Mouse (Mus musculus): Measurements from ENCODE around the gene Lrmda.

The Lrmda gene

DNA sequence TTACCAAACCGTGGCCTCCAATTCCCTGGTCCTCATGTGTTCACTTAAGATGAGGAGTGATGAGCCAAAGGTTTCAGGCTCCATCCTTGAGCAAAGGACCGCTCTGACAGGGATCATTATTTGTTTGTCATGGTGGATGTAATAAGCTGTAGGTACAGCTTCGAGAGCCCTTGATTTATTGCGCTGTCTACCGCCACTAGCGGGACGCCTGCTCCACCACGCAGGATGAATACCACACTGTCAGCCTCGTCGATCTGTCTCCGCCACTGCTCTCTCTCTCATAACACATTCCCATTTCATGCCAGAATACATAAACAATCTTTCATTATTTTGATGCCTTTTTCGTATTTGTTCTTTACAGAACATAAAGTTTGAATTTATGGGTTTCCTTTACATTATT is 235.9 kb downstream of the Lrmda start:
- no peak for DNase-seq (ENCODE audit: low read depth)

DNA sequence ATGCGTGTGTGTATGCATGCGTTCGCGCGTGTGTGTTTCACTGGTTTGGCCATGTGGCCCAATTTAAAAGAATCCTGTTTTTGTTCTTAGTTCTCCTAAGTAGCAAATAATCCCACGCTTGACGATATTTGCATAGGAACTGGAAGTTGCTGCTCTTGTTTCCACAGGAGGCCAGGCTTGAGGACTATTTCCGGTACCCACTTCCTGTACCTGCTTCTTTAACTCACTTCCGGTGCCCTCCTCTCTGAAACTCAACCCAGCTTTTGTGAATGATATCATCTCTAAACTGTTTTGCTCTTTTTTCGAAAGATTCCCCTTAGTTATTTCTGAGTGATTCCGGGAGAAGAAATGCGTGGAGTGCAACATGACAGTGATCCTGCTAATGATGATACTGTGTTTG is 236.8 kb downstream of the Lrmda start:
- DNase-seq (ENCODE audit: low read depth) = peak; percentile 50

DNA sequence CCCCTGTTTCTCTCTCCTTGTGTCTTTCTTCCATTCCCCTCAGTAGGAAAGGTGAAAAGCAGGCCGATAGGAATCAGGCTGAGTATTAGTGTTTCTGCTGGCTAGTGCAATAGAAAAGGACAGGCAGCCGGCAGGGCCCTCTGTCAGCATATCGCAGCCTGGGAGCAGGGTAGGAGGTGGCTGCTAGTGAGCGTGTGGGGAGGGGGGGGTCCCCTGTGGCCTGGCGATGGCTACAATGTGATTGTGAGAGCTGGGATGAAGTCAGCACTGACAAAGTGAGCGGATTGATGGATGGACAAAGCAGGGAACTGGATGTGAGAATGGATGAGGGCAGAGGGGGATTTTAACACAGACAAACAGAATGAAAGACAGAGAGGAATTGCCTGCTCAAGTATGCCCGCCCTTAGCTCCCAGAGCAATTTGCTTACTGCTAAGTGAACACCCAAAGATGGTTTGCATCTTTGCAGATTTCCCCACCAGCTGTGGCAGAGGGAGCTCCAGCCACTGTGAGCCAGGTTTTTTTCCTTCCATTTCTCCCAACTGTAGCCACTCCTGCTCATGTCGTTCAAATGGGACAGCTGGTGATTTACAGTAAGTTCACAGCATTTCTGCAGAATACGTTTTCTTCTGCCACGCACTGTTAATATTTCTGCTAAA is 240.0 kb downstream of the Lrmda start:
- no peak for DNase-seq (ENCODE audit: low read depth)

DNA sequence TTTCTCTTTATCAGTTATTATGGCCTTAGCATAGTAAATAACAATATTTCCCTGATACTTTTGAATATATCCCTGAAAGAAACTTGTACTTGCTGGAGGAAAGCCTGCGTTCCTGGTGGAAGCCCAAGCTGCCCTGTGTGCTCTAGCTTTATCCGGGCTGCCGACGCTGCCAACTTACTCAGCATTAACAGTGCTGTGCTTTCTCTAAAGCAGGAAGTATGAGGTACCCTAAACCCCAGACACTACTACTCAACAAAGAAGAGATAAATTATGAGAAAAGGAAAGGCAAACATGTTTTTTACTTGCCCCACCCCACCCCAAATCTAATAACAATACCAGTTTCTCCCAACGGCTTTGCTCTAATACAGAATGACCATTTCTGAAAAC is 240.5 kb downstream of the Lrmda start:
- no peak for DNase-seq (ENCODE audit: low read depth)

DNA sequence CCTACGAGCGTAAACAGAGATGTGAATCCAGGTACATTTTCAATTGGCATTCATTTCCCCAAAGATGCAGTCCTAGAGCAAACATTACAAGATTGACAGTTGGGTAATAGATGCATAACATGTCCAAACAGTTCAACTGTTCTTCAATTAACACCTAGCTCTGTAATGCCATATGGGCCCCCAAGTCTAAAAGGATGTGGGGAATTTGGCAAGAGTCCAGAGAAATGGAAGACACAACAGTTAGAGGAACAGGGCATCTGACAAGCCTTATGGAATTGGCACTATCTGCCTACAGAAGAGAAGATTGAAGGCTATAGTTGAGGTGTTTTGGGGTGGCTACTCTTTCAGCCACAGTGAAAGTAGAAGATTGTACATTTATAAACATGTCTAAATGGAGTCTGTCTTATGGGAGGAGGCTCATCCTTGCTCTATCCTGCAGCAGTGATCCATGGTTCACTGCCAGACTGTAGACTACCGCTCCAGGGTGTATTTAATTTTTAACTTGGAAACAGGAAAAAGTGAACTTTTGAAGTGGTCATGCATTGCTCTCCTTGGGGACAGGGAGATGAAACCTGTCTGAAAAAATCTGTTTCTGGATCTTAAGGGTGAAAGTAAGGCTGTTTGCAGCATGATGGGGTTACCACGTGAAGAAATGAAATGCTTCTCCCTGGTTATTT is 245.9 kb downstream of the Lrmda start:
- no peak for DNase-seq (ENCODE audit: low read depth)

DNA sequence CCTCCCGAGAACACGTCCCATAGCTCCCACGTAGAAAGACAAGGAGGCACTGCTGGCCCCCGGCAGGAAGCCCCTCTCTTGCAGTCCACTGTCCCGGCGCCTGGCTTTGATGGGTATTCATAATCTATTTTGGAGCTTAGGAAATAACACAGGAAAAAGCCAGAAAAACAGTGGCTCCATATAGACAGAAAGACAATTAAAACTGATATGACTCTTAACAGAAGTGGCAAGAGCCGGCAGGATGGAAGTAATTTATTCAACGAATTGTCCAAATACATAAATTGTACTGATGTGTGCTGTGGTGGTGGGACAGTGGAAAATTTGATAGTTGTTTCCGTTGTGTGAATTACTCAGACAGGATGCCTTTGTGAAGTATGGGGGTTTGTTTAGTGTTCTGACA is 250.3 kb downstream of the Lrmda start:
- DNase-seq (ENCODE audit: low read depth) = peak; percentile 47

DNA sequence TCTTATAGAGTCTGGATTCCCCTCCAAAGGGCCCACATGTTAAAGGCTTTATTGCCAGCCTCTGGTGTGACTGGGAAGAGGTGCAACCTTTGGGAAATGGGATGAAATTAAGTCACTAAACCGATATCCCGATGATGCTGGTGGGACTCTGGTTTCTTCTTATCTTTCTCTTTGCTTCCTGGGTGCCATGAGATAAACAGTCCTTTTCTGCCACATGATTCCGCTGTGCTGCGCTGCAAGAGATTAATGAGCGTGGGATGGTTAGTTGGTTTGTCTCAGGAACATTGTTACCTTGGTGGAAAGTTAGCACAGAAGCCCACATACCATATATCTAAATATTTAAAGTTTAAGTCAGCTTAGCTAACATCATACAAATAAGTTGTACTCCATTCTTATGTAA is 258.5 kb downstream of the Lrmda start:
- no peak for DNase-seq (ENCODE audit: low read depth)

DNA sequence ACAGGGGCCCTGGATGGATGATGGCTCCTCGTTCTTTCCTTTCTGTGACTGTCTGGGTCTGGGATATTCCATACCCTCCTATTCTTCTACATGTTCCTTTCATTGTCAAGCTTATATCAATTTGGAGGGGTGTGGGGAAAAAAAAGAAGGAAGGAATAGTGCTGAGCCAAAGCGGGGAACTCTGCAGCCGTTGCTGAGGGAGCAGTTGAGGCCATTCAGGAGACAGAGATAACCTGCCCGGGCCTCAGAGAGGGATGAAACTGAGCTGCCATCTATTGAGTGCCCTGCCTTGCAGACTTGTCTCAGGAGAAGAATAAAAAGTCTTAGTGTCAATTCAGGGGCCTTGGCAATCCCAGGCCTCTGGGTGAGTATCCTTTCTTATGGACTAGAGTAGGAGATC is 260.1 kb downstream of the Lrmda start:
- no peak for DNase-seq (ENCODE audit: low read depth)

DNA sequence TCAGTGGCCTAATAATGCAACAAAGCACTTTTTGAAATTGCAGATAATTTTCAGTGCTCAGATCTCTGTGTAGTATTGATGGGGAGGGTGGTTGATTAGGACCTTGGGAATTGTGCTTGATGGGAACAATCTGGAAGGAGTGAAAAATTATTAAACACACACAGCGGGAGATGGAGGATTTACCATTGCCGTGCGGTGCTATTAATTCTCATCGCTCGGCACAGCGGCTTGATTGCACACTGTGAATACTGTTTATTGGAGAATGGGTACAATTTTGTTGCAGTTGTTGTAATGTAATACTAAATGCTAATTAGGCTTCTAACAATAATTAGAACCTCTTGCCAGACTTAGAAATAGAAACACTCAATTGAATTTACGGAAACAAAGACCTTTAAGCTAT is 262.1 kb downstream of the Lrmda start:
- no peak for DNase-seq (ENCODE audit: low read depth)

DNA sequence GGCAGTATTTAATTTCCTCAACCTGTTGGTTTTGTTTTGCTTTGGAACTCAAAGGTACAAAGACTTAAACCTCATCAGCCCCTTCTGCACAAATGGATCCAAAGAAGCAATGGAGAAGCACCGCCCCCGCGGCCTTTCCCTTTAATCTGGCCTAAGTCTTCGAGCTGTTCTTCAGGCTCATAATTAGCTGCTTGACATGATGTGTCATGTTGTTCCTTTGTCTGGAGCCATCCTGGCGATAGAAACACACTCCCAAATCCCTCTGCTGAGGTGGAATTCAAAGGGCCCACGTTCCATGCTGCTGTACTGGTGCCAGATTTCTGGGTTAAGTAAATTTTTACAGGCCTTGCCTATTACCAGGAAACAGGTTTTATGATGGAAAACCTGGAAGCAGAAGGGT is 263.3 kb downstream of the Lrmda start:
- DNase-seq (ENCODE audit: low read depth) = no peak

DNA sequence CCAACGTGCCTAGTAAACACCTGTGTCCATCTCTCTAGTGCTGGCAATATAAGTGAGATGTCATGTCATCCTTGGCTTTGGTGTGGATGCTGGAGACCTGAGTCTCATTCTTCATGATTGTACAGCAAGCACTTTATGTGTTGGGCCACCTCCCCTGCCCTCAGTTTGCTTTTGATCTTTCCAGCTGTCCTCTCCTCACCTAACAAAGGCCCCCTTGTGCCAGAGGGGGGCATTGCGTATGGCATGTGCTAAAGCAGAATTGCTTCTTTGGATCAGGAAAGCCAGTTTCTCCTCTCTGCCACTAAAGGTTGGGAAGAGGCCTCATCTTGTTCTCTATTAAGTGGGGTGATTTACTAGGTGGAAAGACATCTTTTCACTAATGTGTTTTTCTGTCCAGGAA is 264.2 kb downstream of the Lrmda start:
- peak; percentile 54 for DNase-seq (ENCODE audit: low read depth)

DNA sequence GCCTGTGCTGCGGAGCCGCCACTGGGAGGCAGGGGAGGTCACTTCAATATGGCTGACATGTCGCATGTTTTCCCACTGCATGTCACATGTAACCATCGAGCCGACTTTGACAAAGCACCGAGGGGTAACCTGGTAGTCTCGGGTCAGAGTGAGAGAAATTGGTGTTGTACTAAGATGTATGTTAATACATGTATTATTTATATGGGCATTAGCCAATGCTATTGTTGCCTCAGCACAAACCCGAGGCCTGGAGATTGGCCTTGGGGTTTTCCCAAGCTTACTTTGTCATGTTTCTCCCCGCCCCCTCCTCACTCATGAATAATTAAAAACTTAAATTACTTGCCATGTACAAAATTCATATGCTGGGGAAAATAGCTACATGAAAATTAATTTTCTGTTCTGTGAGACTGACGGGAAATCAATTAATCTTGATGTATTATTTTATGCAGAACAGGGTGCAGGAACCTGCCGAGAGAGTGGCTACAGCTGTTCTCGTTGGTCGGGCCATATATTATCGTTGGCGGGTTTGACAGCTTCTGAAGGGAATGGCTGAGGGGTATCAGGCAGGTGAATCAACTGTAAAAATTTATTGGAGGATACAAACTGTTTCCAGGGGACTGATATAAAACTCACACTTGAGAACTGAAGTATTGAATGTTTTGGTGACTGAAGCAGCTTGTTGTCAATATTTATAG is 265.5 kb downstream of the Lrmda start:
- no peak for DNase-seq (ENCODE audit: low read depth)

DNA sequence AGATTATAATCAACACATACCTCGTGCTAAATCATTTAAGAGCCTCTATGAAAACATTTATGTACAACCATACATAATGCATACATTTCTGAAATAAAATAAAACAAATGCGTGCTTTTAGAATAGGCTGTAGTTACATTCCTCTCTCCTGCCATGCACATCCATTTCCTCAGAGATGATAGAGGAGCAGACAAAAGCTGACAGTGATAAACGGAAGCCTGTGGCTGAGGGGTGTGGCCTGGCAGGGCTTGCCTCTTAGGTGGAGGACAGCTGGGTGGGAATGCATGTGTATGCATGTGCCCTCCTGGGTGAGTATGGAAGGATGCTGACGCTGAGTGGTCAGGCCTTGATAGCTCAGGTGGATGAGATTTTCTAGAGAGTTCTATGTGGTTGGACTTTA is 266.3 kb downstream of the Lrmda start:
- DNase-seq (ENCODE audit: low read depth) = no peak

DNA sequence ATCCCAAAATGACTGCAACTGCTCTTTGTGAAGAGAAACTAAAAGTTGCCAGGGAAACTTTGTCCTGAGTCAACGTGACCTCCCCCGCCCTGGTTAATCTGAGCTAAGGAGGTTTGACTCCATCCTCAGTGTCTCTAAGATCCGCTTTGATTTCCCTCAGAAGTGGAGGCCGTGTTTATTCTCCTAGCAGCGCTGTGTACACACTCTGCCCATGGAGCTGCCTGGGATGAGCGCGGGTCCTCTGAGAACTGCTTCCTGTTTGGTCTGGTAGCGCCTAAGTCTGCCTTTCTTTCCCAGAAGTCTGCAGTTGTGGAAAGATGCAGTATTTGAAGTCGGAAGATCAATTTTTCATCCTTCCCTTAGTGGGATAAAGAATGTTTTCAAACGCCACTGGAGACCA is 268.7 kb downstream of the Lrmda start:
- no peak for DNase-seq (ENCODE audit: low read depth)

DNA sequence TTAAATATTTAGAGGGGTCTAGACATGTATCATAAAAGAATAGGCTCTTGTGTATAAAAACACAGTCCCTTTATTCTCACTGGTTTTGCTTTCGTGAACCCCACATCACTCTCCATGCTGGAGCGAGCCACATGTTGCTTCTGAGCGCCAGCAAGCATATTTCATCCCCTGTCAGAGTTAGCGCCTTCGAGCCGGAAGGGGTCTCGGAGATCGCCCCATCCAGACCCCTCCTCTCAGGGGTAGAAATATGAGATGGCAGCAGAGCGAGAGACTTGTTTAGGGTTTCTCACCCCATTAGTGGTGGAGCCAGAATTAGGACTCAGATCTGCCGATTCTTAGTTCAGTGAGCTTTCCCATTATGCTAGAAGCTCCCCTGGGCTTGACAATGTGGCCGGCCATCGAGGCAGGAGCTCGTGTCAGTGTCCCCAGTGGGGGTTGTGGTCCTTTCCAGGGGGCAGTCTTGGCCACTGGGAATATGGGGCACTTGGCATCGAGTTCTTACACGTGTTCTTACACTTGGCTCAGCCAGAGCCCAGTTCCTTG is 269.9 kb downstream of the Lrmda start:
- no peak for DNase-seq (ENCODE audit: low read depth)

DNA sequence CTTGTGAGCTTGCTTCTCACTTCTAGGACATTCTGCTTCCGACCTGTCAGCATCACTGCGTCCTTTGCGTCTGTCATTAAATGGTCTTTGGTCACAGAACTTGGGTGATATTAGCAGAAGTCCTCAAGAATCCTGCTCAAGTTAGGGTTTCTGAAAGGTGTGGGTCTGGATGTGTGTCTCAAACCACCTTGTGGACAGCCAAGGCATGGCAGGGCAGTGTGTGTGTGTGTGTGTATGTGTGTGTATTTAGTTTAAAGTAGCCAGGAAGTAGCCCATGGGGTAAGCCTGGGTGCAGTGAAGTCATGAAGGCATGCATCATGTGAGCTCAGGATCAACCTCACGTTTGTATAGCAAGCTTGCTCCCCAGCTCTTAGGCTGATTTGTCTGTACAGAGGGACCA is 274.9 kb downstream of the Lrmda start:
- peak; percentile 54 for DNase-seq (ENCODE audit: low read depth)

DNA sequence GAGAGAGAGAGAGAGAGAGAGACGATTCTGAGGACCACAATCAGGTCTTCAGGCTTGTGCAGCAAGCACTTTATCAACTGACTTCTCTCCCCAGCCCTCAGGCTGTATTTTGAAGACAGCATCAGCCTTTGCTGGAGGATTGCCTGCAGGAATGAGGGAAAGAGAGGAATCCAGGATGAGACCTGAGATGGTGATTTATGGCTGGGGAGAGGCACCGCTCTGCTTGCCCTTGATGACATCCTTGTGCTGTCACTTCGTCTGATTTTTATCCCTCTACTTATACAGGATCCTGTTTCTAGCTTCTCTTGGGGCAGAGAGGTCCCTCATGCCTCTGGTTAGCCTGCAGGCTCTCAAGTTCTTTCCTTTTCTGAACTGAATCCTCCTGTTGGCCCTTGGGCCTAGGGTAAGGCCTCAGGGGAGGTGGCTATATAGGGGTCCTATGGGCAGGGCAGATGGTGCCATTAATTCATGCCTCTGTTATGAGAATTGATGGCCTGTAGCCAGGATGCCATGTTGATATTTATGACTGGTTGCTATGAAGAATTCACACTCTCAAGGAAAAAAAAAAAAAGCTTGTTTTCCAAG is 277.2 kb downstream of the Lrmda start:
- DNase-seq (ENCODE audit: low read depth) = no peak

DNA sequence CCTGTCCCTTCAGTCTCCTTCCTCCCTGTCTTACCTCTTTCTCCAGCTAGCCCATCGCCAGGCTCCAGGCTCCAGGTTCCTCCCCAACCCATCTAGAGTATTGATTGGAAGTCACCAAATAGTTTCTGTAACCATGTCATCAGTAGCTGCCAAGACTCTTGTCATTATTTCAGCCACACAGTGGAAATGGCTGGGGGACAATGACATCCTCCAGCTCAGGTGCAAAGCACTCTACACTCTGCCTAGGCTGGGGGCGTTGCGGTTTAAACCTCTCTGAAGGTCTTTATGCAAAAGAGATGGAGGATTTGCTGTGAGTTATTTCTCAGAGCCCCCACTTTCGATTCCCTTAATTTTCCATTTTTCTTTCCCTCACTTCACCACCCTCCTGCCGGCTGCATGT is 287.2 kb downstream of the Lrmda start:
- no peak for DNase-seq (ENCODE audit: low read depth)

DNA sequence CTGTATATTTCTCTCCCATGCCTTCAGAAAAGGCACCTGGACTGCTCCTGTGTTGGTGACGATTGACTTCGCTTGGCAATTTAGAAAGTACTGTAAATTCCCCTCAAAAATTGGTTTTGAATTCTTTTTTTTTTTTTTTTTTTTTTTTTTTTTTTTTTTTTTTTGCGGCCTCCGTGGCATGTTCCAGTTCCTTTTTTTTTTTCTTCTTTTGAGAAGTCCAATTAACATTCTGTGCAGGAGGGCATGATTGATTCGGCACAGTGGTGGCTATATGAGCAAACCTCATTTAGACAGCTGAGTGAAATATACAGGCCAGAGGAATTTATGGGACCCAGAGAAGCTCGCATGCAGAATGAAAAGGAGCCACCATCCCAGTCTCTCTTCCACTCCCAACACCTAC is 288.5 kb downstream of the Lrmda start:
- DNase-seq (ENCODE audit: low read depth) = no peak

DNA sequence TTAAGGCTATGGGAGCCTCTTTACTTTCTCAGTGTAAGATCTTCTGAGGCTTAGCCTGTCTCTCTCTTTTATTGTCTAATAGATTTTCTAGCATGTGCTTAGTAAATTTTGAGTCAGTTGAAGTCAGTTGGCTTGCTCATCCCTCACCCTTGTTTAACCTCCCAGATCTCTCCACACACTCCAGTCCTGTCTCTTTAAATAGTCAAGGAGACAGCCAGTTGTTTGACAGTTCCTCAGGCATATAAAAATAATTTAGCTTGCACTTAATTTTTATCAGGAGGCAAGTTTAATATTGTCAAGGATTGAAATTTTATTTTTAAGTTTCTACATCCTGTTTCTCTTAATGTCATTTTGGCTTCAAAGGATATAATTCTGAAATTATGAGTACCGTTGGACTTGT is 303.5 kb downstream of the Lrmda start:
- no peak for DNase-seq (ENCODE audit: low read depth)

DNA sequence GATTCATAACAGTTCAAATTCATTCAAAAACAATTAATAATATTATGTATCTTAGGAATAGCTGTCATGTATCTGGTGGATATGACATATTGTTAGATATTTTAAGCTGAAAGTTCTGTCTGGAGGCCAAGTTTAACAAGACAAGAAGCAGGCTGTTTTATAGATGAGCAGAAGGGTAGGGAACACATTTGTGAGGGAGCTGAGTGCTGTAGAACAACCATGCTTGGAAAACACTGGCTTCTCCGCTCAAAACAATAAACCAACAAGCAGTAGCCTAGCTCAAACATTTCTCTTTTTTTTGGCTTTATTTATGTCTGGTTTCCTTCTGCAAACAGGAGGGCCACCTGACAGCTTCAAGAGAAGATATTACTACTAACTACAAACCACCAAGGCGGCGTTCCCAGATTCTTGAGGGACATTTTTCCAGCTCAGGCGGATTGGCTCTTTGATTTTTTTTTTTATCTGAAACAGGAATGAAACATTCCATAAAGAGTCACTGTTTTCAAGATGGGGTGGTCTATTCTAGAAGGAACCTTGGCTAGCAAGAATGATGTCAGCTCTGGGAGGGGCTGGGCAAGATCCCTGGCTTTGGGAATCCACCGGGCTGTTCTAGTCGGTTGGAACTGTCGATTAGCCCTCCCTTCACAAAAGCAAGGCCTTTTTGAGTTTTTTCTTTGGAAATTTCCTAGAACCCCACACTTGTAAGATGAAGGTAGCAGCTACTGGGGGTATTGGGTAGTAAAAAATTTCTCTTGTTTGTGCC is 304.2 kb downstream of the Lrmda start:
- no peak for DNase-seq (ENCODE audit: low read depth)
